In genomic region chr1:105988903-105989639, GRCm38 (mm10) we compare ENCODE assay signal across 8 mouse cellular contexts. TPM values are rescaled to one million over a fixed set of nuclear protein-coding genes. Genes with fewer than 3 reads are reported as not detected.
A peak's percentile ranks its signal among the peaks of the same experiment; 100 is the strongest.
DNase-seq lines count a peak whose midpoint lies in the region; ATAC-seq and TF ChIP-seq lines count a peak whose summit lies in the region.

No protein-coding gene starts in this region.

- peak overlapping the region; percentile 80 for H3K4me2 ChIP-seq in hindbrain, embryonic 12.5 days (replicated peaks)
- H3K4me2 ChIP-seq in midbrain, embryonic 14.5 days (ENCODE audit: low read length) = peak overlapping the region; percentile 99

- no peak overlapping the region for H3K27ac ChIP-seq in kidney, adult 2 months (ENCODE audit: insufficient read depth, low read depth, low read length)
- H3K27ac ChIP-seq in hindbrain, embryonic 12.5 days = no peak overlapping the region
- H3K27ac ChIP-seq in midbrain, embryonic 14.5 days (replicated peaks; ENCODE audit: low read depth, low read length) = no peak overlapping the region

- no peak overlapping the region for H3K9ac ChIP-seq in hindbrain, embryonic 12.5 days
- no peak overlapping the region for H3K9ac ChIP-seq in midbrain, embryonic 14.5 days (replicated peaks; ENCODE audit: low read length)

- peaks cover 6% of the 10 kb centered on the region; the same call in 1 of the 2 replicates for H3K4me1 ChIP-seq in kidney, adult 2 months (ENCODE audit: control insufficient read depth, insufficient read depth, low read length)
- H3K4me1 ChIP-seq in hindbrain, embryonic 12.5 days = peaks cover 18% of the 10 kb centered on the region
- peaks cover 18% of the 10 kb centered on the region for H3K4me1 ChIP-seq in midbrain, embryonic 14.5 days (ENCODE audit: control insufficient read depth, insufficient read depth, low read length)

- no peak for DNase-seq in kidney, adult 2 months
- no peak for DNase-seq in kidney, postnatal 14 days
- peak; percentile 6 for DNase-seq in Muller cell, postnatal 12 days (ENCODE audit: inconsistent ontology term)
- no peak for DNase-seq in midbrain, embryonic 14.5 days
- DNase-seq in embryo, embryonic 10 days (ENCODE audit: low spot score) = no peak
- no peak for DNase-seq in thymus, postnatal 4 days

- no peak for TF ChIP-seq POLR2A in kidney, adult 2 months (IDR thresholded peaks at IDR 0.05; ENCODE audit: low read depth, low read length)

- 65% methylated on average over 14 of the region's 14 CpGs for WGBS in kidney, adult 2 months
- 76% methylated on average over 14 of the region's 14 CpGs for WGBS in hindbrain, embryonic 12.5 days
- WGBS in midbrain, embryonic 14.5 days = 76% methylated on average over 14 of the region's 14 CpGs

- ATAC-seq in hindbrain, embryonic 12.5 days (ENCODE audit: low FRiP score) = no peak
- ATAC-seq in midbrain, embryonic 14.5 days (ENCODE audit: low FRiP score, low TSS enrichment) = no peak
- ATAC-seq in granulocyte monocyte progenitor cell, adult 5-6 weeks (replicated peaks; ENCODE audit: poor library complexity, severe bottlenecking) = no peak

- peak overlapping the region; percentile 97 for H3K4me3 ChIP-seq in kidney, adult 2 months (ENCODE audit: insufficient read depth, low read depth, low read length)
- H3K4me3 ChIP-seq in hindbrain, embryonic 12.5 days = peak overlapping the region; percentile 81
- peak overlapping the region; percentile 80; the same call in 1 of the 2 replicates for H3K4me3 ChIP-seq in midbrain, embryonic 14.5 days (replicated peaks; ENCODE audit: low read depth, low read length)

- no peak for TF ChIP-seq CTCF in kidney, adult 2 months (conservative IDR thresholded peaks at IDR 0.05; ENCODE audit: insufficient read depth, insufficient read length, low read depth, low read length)

- H3K36me3 ChIP-seq in kidney, adult 2 months (ENCODE audit: control insufficient read depth, insufficient read depth, low read length) = no peaks in the 10 kb centered on the region
- no peaks in the 10 kb centered on the region for H3K36me3 ChIP-seq in hindbrain, embryonic 12.5 days
- H3K36me3 ChIP-seq in midbrain, embryonic 14.5 days (ENCODE audit: control insufficient read depth, insufficient read depth, low read length) = no peaks in the 10 kb centered on the region

- H3K27me3 ChIP-seq in kidney, adult 2 months (replicated peaks; ENCODE audit: control insufficient read depth, insufficient read depth, low read length) = no peaks in the 10 kb centered on the region
- H3K27me3 ChIP-seq in hindbrain, embryonic 12.5 days = no peaks in the 10 kb centered on the region
- no peaks in the 10 kb centered on the region for H3K27me3 ChIP-seq in midbrain, embryonic 14.5 days (ENCODE audit: control insufficient read depth, insufficient read depth, low read length)

- no peaks in the 10 kb centered on the region for H3K9me3 ChIP-seq in hindbrain, embryonic 12.5 days (replicated peaks)
- H3K9me3 ChIP-seq in midbrain, embryonic 14.5 days (ENCODE audit: control insufficient read depth, low read length) = no peaks in the 10 kb centered on the region

RNA-seq across cellular contexts. Expression of gene Zcchc2, which starts 1.1 kb away (rescaled TPM):
- polyA plus RNA-seq in kidney, adult 2 months (2012; rRNA removed) = 13.5 and 15.1 TPM in 2 replicates
- 1.9 and 2.0 TPM in 2 replicates for polyA plus RNA-seq in hindbrain, embryonic 12.5 days (2016; fragmentation: Nextera tagmentation; extraction: Ambion mirVana)
- 2.6 and 2.8 TPM in 2 replicates for polyA plus RNA-seq in midbrain, embryonic 14.5 days (2014; fragmentation: Nextera tagmentation; extraction: Ambion mirVana)
- total RNA-seq in granulocyte monocyte progenitor cell, adult 5-6 weeks (2014; fragmentation: Nextera tagmentation) = 14.8 and 18.7 TPM in 2 replicates
- 13.7 and 15.9 TPM in 2 replicates for total RNA-seq in granulocyte monocyte progenitor cell, adult 5-6 weeks (2017)
